Mouse (Mus musculus) spleen, postnatal 4 days (tissue): ENCODE data around the gene Cds2.
"Not testable (repeated sequence)": the region's sequence is repeated elsewhere in the genome, so short reads cannot be mapped to it uniquely, and the experiment has no call there.

Source experiments
- DNase-seq, 2 experiments: peaks; one replicate each; pipeline ENCODE4 v3.0.0; 2022; ENCODE audit warnings: low spot score in 2 of 2

Cds2 gene

DNA sequence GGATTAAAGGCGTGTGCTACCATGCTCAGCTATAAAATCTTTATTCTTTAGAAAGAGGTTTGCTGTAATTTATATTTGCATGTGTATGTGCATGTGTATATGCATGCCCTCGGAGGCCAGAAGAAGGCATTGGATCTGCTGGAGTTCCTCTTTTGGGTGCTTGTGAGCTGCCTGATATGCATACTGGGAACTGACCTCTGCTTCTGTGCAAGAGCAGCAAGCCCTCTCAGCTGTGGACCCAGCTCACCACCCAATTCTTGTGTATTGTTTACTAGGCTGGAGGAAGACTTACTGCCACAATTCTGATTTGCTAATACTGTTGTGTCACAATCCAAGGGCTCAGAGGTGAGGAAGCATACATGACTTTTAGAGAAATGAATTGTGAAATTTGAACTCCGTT is 3.1 kb downstream of the Cds2 start:
- no peak for DNase-seq

DNA sequence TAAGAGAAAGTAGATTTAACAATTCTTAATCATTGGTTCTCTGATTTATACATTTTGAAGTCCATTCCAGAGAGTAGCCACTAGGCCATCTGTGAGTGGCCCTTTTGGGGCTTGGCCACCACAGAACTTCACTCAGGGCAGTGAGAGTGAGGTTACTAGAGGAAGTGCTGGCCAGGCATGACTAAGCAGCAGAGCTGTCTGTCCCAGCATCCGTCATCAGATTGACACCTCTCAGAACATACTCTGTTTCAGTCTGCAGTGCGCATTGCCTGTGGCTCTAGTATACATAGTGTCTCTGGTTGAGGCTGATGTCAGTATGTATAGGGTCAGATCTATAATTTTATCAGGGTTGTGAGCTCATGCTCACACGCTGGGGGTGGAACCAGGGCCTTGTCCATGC is 6.3 kb downstream of the Cds2 start:
- DNase-seq, result no peak

DNA sequence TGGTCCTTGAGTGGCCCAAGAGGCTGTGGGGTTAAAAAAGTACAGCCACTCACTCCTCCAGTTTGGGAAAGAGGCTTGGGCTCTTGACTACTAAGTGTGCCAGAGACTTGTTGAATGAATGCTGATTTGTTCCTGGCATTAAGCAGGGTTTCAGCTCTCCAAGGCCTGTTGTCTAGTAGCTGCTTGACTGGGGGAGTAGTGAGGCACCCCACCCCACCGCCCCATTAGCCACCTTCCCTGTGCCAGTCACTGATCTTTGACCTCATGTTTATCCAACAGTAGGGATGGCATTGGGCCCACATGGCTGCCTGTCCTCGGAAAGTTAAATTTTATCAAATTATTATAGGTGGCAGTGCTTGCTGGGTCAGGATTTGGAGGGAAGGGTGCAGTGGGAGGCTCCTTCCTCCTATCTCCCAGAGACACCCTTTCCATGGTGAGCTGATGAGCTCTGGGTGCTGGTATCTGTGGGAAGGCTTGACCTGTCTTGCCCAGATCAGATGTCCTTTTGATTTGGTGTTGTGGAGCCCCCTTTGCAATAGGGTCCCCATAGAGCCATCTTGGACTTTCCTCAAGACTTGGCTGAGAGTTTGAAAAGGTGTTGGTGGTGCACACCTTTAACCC is 7.5 kb downstream of the Cds2 start:
- DNase-seq, result no peak

DNA sequence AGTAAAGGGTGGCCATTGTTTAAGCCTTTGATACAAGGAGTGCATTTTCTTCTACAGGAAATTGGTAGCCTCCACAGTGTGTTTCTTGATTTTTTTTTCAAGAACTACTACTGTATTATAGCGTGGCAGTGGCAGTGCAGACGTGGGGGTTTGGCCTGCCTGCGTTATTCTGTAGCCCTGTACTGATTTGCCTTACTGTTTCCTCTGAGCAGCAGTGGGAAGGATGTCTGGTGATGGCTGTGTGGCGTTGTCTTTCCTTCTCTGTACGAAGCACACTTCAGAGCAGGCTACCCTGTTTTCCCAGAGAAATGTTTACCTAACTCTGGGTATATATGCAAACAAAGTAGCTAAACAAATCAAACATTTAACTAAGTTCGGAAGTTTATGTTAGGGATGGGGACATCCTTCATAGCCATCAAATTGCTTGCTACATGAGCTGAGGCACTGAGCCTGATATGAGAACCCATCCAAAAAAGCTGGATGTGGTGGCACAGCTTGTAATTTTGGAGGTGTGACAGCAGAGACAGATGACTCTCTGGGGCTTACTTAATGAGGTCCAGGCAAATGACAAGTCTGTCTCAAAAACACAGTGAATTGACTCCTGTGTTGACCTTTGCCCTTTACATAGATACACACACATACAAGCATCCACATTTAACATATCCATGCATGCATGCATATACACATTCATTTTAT is 9.9 kb downstream of the Cds2 start:
- DNase-seq, result no peak

DNA sequence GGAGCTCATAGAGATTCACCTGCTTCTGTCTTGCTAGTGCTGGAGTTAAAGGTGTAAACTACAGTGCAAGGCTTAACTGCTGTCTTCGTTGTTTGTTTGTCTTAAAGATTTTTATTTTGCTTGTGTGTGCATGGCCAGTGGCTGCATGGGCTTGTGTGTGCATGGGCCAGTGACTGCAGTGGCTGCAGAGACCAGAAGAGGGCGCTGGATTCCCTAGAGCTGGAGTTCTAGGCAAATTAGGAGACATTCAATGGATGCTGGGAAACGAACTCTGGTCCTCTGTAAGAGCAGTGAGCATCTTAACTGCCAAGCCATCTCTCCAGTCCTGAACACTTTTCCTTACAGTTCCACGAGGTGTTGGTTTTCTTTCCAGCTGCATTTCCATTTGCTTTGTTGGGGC is 12.6 kb downstream of the Cds2 start:
- no peak for DNase-seq

DNA sequence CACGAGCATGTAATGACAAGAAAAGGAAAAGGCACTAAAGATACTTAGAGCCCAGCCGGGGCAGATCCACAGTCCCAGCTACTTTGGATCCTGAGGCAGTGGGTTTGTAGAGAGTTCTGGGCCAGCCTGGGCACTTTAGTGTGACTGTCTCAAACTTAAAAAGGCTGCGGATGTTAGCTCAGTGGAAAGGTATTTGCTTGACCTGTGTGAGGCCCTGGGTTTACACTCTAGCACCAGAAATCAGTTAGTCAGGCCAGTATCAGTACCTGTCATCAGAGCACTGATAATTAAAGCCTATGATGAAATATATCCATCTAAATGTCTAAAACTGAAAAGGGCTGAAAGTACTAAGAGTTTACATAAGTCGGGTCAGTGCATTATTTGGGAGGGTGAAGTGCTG is 13.3 kb downstream of the Cds2 start:
- no peak for DNase-seq

DNA sequence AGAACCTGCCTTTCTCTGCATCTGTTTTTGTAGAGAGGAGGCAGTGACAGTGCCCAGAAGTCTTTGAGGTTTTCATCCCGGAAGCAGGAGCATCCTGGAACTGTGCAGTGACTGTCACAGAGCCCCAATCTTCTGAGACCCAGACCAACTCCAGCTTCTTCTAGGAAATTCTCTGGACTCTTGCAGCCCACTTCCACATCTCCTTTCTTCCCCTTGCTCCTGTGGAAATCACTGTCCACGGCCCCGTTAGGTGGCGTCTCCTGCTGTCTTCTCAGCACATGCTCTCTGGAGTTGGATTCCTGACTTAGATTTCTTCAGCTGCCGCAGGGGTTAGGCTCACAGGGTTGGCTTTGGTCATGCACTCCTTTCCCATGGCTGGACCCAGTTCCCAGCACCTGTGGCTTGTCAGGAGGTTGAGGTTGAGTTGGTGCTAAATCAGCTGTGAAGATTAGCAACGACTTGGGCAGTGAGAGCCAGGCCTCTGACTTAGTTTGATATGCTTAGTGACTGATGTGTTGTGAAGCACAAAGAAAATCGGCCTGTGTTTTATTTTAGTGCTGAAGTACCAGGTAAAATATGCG is 15.4 kb downstream of the Cds2 start:
- DNase-seq, result peak in 1 of 2 experiments; percentile 51

DNA sequence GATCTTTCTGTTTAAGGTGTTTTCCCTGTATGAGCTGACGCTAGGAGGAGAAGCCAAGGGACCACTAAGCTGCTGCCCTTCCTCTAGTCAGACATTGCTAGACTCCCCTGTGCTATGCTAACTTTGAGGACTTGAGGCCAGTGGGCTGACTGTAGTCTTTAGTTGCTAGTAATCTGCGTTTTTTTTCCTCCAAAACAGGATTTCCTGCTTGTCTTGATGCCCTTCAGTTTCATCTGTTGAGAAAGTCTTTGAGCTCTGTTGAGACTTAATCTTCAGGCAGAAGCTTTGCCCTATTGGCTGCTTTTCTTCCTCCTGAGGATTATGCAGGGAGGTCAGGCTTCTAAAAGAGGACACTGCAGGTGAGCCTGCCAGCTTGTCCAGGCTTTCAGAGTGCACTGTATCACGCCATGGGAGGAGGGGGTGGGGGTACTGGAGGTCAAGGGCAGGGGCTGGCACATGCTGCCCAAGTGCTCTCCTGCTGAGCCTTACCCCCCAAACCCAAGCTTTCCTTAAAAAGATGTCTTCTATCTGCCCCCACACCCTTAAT is 16.5 kb downstream of the Cds2 start:
- DNase-seq, result peak in 1 of 2 experiments; percentile 44

DNA sequence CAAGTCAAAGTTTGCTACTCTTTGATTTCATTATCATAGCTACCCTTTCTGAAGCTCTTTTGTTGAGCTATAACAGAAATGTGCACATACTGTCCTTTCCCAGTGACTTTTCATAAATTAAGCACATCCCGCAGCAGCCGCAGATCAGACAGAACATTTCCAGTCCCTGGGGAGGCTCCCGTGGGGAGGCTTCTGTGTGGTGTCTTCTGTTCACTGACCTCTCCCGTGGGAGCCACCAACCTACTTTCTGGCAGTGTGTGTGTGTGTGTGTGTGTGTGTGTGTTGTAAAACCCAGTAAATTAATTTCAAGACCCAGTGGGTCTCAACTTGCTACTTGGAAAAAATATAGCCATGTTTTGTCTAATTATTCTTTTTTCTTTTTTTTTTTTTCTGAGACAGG is 17.0 kb downstream of the Cds2 start:
- no peak for DNase-seq

DNA sequence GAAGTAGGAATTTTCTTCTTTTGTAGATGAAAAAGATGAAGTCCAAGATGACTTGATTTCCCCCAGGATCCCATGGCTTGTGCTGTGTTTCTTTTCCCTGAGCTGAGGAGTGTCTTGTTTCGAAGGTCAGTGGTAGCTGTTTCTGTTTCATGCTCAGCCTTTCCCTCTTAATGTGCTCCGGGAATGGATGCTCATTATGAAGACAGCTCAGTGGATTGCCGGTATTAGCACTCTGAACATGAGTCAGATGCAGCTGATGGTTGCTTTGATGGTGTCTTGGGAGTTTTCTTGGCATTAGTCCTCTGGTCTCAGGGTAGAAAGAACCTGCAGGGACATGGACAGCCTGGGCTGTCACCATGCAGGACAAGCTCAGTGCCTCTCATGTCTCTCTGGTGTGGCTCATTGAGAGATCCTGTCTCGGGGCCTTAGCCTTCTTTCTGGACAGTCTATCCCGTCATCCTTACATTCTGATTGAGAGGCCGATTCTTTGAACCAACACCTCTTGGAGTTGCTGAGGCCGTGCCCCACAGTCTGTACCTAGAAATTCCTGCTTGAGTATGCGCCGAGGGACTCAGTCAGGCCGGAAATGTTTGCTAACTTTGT is 17.7 kb downstream of the Cds2 start:
- no peak for DNase-seq

DNA sequence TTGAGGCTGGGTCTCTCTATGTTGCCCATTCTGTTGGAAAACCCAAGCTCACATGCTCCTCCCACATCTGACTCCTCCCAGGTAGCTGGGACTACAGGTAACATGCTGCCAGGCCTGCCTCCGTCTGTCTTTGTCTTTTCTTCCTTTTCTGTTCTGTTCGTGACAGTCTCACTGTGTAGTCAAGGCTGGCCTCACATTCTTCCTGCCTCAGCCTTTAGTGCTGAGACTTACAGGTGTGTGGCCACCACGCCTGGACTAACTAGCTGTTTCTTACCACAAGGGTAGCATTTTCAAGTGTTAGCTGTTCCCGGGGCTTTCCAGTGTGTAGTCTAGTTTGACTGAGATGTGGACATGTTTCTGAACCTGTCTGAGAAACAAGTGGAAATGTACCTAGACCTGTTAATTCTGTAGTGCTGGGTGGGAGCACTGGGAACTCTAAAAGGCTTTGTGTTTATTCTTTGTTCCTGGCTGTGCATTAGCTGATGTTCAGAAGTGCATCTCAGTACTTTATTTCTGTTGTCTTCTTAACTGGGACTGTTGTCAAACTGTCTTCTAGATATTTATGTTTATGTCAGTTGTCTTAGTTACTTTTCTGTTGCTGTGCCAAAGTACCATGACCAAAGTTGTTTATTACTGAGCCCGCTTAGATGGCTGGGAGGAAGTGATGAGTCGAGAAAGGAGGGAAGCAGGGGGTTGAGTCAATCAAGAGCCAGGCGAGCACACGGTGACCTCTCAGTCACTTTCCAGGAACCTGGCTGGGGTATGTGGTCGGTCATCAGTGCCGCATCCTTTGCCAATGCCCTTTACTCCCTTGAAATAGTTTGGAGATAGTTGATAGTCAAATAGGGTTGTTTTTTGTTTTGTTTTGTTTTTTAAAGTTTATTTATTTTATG is 18.9 kb downstream of the Cds2 start:
- DNase-seq, result no peak

DNA sequence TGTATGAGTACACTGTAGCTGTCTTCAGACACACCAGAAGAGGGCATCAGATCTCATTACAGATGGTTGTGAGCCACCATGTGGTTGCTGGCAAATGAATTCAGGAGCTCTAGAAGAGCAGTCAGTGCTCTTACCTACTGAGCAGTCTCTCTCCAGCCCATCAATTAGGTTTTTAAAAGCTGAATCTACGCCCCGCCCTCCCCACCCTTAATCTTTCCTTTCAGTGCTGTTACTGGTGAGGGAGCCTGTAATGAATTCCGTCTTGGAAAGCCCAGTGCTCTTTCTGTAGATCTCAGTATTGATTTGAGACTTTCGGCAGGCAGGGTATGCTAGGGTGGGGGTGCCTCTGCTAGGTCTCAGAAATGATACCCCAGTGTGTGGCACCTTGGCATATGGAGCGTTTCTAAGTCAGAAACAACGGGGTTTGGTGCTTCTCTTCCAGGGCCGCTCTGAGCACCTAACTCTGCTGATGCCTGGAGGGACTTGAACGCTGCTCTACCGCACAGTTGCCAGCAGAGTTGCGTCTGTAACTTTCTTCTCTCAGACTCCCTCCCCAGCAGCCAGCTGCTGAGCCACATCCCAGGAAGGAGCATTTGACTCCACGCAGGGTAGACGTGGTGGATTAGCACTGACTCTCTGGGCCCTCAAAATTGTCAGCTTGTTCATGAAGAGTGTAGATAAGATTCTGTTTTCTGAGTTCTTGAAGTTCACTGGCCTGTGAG is 19.7 kb downstream of the Cds2 start:
- no peak for DNase-seq

DNA sequence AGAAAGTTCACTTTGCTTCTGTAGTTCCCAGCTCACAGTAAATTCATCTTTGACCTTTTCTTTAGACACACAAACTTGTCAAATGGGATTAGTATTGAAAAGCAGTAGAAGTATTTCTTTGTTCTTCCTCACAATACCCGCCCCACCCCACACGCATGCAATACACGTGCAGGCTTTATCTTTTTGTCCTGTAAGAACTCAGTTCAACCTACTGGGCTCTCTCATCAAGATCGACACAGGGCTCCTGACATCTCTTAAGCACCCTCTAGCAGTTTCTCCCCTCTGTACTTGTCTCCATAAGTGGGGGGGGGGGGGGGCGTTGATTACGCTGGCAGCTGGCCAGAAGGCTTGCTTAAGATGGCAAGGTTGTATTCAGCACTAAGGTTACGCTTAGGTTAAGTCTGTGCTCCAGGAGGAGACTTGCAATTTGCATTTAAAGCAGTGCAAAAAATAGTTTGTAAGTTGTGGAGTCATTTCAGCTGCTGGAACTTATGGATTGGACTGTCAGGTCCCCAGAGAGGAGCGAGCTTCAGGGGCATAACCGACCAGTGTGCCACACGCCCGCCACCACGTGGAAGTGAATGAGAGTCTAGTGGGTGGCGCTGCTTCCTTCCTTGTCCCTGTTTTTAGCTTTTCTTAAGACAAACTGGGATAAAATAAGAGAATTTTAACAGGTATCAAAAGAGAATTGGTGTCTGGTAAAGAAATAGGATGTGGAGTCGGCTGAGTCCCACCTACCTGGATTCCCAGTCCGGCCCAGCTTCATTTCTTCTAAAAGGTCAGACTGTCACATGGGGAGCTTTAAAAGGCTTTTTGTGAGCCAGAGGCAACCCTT is 20.5 kb downstream of the Cds2 start:
- DNase-seq, result no peak

DNA sequence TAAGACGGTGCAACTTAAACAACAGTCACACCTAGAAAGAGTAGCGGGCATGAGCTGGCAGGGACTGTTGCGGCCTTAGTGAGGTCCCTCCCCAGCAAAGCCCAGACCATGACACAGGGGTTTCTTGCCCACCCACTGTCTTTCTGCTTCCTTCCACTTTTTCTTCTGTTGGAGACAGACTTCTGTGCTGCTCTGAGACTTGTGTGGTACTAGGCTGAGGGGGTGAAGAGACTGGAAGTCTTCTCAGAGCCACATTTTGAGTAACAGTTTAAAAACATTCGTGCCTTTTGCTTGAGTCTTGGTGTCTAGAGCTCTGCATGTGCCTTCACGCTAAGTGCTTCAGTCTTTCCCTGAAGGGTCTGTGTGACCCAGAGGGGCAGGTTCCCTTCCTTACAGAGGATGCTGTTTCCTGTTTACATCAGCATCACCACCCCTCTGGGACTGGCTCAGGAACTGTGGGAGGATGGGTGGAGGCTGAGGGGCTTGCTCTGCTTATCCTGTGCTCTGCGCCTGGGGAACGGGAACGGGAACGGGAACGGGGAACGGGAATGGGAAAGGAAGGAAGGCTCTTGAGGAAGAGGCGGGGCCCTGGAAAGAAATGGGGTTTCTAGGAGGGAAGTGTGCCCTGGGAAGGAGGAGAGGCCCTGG is 21.7 kb downstream of the Cds2 start:
- DNase-seq, result peak in 1 of 2 experiments; percentile 58

DNA sequence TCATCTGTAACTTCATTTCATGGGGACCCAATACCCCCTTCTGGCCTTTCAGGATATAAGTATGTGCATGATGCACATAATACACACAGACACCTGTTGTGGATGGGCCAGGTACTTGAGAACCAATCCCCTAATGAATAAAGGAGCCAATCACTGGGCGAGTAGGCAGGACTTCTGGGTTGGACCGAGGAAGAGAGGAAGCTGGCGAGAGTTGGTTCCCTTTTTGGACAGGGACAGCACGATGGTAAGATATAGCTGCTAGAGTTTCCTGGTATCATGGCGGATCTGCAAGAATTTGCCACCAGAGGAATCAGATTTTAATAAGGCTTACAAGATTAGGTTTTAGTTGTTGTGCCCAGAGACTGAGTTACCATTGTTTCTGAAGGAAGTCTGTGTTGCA is 22.8 kb downstream of the Cds2 start:
- DNase-seq, result not testable (repeated sequence)

DNA sequence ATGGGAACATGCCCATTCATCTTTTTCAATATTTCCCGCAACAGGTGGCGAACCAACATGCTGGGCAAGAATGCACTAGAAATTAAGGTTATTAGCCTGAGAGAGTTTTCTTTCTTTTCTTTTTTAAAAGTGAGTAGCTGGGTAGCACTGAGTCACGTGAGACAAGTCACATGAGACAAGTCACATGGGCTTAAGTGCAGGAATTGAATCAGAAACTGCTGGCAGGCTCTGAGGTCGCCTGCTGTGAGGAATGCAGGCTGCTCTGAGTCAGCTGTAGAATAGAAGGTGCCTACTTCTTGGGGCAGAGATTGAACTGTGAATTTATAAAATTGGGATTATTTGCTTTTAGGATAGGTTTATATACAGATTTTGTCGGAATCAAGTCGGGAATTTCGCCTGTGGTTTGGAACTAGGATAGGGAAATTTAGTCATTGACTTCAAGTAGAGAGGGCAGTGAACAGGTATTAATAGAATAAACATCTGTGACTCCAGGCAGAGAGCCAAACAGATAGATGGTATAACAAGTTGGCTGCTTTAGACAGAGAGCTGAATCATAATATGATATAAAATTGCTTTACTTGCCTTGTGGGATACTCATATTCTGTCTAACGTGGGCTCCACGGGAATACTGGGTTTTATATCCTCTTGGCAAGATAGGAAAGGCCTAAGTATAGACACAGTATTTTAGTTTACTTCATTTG is 23.6 kb downstream of the Cds2 start:
- no peak for DNase-seq

DNA sequence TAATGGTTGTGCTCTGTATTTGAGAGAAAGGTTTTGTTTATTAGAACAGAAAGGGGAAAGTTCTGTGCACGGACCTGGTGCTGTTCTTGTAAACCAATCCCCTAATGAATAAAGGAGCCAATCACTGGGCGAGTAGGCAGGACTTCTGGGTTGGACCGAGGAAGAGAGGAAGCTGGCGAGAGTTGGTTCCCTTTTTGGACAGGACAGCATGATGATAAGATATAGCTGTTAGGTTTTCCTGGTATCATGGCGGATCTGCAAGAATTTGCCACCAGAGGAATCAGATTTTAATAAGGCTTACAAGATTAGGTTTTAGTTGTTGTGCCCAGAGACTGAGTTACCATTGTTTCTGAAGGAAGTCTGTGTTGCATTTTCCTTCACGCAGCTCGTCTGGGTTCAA is 26.3 kb downstream of the Cds2 start:
- DNase-seq, result not testable (repeated sequence)

DNA sequence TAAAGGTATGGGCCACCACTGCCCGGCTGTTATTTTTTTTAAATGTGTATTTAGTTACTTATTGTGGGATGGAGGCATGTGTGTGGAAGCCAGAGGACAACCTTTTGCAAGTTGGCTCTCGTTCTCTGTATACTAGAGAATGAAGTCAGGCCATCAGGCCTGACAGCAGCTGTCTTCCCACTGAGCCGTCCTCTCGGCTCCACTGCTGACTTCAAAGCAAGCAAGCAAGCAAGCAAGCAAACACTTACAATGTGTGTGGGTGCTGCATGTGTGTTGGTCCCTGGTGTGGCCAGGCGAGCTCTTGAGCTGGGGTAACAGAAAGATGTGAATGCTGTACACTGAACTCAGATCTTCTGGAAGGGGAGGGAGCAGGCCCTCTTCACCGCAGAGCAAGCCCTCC is 27.9 kb downstream of the Cds2 start:
- DNase-seq, result no peak

DNA sequence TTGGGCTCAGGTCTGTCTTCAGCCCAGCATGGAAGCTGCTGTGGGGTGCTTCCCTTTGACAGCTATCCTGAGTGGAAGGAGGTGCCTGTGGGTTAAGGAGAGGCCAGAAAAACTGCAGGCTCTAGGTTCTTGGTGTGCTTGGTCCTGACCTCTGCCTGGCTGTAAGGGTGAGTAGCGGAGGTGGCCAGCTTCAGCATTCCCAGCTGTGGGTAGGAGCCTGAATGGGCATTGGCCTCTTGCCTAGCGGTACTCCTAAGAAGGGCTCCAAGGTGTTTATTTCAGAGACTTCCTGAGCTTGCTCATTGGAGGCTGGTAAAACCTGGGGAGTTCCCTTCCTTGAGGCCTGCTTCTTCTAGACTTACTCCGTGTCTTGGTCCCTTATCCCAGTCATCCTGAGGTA is 28.3 kb downstream of the Cds2 start:
- no peak for DNase-seq
